Mouse (Mus musculus): Measurements from ENCODE around the gene Kcnd3. TPM values are rescaled to one million over a fixed set of nuclear protein-coding genes. Genes with fewer than 3 reads are reported as not detected.
A peak's percentile ranks its signal among the peaks of the same experiment; 100 is the strongest.
"Not testable (repeated sequence)": the region's sequence is repeated elsewhere in the genome, so short reads cannot be mapped to it uniquely, and the experiment has no call there.

Gene Kcnd3
- total RNA-seq, 2 experiments from 2014 or later = 4.5 to 10.7 TPM

GRCm38 (mm10) chr3:105699241-105699933 is 247.3 kb downstream of the Kcnd3 start:
- no peak for DNase-seq

- DNase-seq = not testable (repeated sequence)
Observed at GRCm38 (mm10) chr3:105700786-105701185, 248.7 kb downstream of the Kcnd3 start.

DNA sequence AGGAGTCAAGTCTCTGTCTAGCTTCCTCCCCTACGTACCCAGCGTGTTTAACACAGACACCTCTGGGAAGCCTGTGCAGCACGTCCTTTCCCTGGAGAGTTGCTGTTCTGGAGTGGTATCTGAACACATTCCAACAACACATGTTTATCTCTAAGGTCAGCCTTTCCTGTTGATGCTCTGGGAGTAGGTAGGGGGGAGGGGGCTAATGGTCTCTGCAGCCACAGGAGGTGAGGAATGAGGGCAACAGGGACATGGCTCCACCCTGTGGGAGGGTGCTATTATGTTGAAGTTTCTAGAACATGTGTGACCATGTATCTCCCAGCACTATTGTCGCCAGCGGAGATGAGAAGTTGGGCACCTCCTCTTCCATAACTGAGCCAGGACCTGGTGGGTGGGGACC is 249.3 kb downstream of the Kcnd3 start:
- no peak for DNase-seq

- no peak for DNase-seq
Observed at GRCm38 (mm10) chr3:105703571-105703970, 251.4 kb downstream of the Kcnd3 start.

- peak; percentile 88 to 91 for DNase-seq
Observed at GRCm38 (mm10) chr3:105704031-105705008, 252.2 kb downstream of the Kcnd3 start, which contains the start of gene Inka2. Inka2 (plus strand) TSS chr3:105704599.

- DNase-seq = peak; percentile 72 to 77
Observed at GRCm38 (mm10) chr3:105705061-105705549, 253.0 kb downstream of the Kcnd3 start.

DNA sequence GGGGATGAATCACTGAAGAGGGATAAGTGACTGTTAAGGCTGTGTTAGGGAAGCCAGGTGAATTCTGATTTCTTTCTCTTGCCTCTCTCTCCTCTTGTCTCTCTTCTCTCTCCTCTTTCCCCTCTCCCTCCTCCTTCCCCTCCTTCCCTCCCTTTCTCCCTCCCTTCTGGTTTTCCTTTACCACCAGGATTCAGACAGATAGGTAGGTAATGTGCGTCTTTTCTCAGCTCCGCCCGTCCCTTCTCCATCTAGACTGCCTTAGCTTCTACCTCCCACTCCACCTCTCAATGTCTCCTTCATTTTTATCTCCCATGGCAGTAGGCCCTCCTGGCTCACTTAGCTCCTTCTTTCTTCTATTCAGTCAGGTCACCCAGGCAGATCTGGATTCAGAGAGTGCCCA is 253.4 kb downstream of the Kcnd3 start:
- no peak for DNase-seq

- DNase-seq = peak in 1 of 2 experiments; percentile 28
Observed at GRCm38 (mm10) chr3:105706366-105707020, 254.4 kb downstream of the Kcnd3 start.

DNA sequence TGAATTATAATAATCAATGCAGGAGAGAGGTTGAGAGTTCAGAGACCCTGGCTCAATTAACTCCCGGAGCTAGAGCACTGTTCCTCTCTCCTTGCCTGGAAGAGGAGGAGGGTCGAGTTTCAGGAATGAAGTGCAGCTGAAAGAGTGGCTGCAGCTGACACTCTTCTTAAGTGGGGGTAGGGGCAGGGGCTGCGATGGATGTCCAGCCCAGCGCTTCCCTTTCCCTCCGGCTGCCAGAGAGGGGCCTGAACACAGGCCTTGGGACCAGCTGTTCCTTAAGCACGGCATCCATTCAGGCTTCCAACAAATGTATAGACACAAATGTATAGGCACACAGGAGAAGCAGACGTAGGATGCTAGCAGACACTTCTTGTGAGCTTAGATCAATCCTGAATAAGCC is 255.5 kb downstream of the Kcnd3 start:
- DNase-seq = no peak

DNA sequence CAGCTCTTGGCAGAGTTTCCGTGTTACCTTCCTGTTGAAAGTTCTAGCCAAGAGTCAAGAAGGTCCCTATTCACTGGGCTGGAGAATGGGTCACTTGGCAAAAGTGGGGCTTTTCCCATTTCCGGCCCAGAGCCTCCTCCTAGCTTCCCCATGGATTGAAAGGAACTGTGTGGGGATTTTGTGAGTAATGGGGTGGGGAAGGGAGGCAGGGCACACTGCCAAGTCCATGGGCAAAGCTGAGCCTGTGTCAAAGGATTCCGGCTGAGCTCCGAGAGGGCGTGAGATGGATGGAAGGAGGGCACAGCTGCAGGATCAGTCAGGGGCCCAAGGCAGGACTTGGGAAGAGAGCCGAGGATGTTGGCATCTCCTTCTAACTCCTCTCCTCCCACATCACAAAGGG is 258.1 kb downstream of the Kcnd3 start:
- DNase-seq = no peak

- DNase-seq = no peak
Observed at GRCm38 (mm10) chr3:105711741-105712140, 259.6 kb downstream of the Kcnd3 start.

DNA sequence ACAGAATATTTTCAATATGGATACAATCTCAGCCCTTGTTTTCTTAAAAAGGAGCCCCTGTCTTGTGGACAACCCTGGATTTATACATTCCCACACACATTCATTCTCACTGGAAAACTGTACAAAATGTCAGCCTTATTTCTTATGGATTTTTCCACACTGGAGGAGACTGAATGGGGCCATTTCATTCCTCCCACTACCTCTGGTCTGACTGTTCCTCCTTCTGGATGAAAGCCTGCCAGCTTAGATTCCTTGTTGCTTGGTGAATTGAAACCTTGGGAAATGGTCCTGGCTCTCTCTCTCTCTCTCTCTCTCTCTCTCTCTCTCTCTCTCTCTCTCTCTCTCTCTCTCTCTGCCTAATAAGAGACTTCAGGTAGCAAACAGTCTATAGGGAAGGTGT is 260.7 kb downstream of the Kcnd3 start:
- no peak for DNase-seq

DNA sequence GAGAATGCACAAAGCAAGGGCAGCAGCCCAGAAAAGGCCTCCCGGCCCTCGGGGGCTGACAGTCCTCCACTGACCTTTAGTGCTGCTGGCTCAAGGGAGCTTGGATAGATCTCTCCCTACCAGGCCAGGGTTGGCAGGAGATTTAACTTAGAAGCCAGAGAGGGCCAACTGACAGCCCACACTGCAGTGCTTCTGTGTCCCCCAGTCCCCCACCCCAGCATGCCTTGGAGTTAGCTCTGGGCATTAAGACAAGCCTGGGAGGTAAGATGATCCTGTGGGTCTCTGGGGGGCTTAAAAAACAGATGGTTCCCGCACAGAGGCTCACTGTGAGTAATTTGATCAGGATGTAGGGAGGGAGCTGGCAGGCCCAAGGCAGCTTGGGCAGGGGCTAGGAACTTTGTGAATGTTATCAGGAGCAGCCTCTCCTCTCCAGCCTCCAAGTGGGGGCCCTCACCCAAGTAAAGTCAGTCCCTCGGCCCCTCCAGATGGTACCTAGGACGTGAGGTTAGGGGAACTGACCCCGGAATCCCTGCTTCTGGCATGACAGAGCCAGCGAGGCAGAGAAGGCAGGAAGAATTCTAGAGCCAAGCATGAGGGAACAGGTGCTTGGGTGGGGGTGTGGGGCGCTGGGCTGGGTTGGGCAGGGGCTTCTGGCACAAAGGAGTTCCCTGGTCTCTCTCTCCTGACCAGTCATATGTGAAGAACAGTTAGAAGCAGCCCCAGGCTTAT is 262.1 kb downstream of the Kcnd3 start:
- DNase-seq = peak in 1 of 2 experiments; percentile 37

DNA sequence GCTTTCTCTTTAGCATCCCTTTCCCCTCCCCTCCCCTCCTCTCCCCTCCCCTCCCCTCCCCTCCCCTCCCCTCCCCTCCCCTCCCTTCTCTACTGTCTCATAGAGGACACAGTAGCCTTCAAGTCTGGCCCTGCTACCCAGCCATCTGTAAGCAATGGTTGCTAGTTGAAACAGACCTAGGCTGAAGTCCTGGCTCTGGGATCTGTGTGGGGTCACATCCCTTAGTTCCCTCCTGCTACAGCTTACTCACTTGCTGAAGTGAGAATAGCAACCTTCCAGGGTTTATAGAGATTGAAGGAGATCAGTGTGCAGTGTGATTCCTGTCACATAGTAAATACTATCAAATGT is 262.7 kb downstream of the Kcnd3 start:
- DNase-seq = no peak

- no peak for DNase-seq
Observed at GRCm38 (mm10) chr3:105716353-105717000, 264.3 kb downstream of the Kcnd3 start.

DNA sequence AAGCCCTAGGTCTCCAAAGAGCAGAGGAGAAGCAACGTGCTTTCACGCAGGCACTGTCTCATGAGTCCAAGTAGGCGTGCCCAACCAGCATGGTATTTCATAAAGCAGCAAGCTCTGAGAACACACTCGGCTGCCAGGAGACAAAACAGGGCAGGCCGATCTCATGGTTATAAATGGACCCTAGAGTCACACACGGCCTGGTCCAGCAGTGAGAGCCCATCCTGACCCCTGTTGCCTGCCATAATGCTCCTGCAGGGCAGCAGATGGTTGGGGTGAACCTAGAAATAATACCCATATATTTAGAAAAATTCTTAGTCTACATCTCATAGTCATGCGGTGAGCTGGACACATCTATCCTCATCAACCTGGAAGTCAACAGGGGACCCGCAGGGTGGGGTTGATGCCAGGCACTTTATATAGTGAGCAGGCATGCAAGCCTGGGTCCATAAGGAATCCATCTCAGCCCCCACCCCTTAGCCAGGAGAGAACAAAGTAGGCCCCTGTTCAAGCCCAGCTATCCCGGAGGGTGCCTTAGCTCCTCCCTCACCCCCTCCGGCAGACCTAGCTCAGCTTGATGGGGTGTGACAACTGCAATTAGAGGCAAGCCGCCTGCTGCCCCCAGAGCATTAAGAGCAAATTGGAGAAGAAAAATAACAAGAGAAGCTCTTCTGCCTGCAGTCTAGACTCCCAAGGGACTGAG is 265.9 kb downstream of the Kcnd3 start:
- DNase-seq = no peak

- DNase-seq = no peak
Observed at GRCm38 (mm10) chr3:105718746-105719145, 266.6 kb downstream of the Kcnd3 start.

DNA sequence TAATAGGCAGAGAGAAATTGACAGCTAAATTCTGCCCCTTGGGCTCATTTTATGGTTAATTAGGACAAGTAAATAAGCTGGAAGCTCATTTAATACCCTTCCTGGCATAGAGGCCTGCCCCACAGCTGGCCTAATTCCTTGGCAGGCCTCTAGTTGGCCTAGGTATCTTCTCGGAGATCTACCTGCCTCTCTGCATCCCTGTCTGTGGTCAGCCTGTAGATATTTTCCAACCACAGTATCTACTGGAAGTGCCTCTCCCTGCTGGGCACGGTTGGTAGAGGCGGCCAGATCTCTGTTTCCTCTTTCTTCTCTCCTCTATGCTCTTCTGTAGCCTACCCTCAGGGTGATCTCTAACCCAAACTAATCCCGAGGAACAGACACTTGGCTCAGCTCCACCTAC is 267.8 kb downstream of the Kcnd3 start:
- no peak for DNase-seq

DNA sequence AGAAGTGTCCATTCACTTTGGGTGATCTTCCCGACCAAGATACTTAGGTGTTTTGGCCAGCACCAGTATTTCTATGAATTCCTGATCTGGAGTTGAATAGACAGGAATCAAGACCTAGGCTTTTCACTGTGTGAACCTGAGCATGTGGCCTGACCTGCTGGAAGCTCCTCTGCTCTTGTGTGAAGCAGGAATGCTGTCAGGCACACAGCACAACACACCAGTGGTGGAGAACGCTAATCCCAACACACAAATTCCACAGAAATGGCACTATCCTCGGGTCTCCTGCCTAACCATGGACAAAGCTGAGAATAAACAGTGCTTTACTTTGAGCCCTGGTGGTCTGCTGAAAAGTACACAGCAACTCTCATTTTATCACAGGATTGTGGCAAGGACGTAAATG is 268.4 kb downstream of the Kcnd3 start:
- DNase-seq = no peak

DNA sequence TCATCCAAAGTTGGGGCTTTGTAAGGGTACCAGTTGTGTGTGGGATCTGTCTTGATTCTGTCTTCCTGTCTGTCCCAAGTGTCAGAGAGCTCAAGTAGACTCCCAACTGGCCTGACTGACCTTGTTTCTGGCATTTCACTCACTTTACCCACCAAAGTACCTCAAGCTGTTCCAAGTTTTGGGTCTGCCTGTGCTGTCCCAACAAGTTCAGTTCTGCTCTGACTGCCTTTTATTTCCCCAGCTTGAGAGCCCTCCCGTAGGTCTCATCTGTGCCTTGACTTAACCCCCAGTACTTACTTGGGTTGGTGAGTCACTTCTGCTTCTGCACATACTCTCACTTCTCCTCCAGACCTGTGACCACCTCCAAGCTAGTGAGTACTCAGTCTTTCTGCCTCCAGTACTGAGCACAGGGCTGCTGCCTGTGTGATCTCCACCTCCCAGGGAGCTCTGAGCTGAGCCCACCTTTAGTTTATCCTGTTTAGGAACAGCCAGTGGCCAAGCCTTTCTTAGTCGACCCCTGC is 269.6 kb downstream of the Kcnd3 start:
- DNase-seq = no peak

Data from adrenal gland, postnatal 36 days (tissue).